Mouse (Mus musculus) ES-Bruce4 (cell line): ENCODE data around the gene Spout1. TPM values are rescaled to one million over a fixed set of nuclear protein-coding genes. Genes with fewer than 3 reads are reported as not detected.
"Not testable (repeated sequence)": the region's sequence is repeated elsewhere in the genome, so short reads cannot be mapped to it uniquely, and the experiment has no call there.

ENCODE experiments used
- H3K27ac ChIP-seq: 2 replicates; pipeline ENCODE4 v1.5.1; 2012; ENCODE audit warnings: low read length, inconsistent platforms; ENCODE audit not compliant: insufficient read depth
- H3K27me3 ChIP-seq: 2 replicates; pipeline ENCODE4 v1.6.1; 2012; ENCODE audit warnings: mild to moderate bottlenecking, low read length, inconsistent platforms; ENCODE audit not compliant: control insufficient read depth, poor library complexity, insufficient read depth, severe bottlenecking
- H3K36me3 ChIP-seq: 2 replicates; pipeline ENCODE4 v1.6.1; 2012; ENCODE audit warnings: inconsistent platforms, mild to moderate bottlenecking, low read length, moderate library complexity; ENCODE audit not compliant: control insufficient read depth, poor library complexity, insufficient read depth, severe bottlenecking
- H3K4me1 ChIP-seq: one replicate; pipeline ENCODE4 v1.8.1; 2011; ENCODE audit warnings: low read length; ENCODE audit not compliant: control insufficient read depth, insufficient read depth
- H3K4me3 ChIP-seq: 2 replicates; pipeline ENCODE4 v1.5.1; 2011; ENCODE audit warnings: low read depth, mild to moderate bottlenecking, low read length
- H3K9ac ChIP-seq: 2 replicates; pipeline ENCODE4 v1.6.1; 2012; ENCODE audit warnings: low read depth, mild to moderate bottlenecking, inconsistent platforms; ENCODE audit not compliant: poor library complexity, severe bottlenecking
- H3K9me3 ChIP-seq: replicated peaks from 2 replicates; pipeline ENCODE4 v1.6.1; 2012; ENCODE audit warnings: mild to moderate bottlenecking, low read length, inconsistent platforms; ENCODE audit not compliant: control insufficient read depth, poor library complexity, insufficient read depth, severe bottlenecking
- CTCF ChIP-seq: IDR thresholded peaks from one replicate; pipeline ENCODE4 v1.8.1; 2011; ENCODE audit warnings: low read depth, low read length
- EP300 ChIP-seq: IDR thresholded peaks from 2 replicates; pipeline ENCODE4 v1.6.1; 2011; ENCODE audit warnings: low read depth, low read length; ENCODE audit not compliant: insufficient read depth
- POLR2A ChIP-seq: IDR thresholded peaks from one replicate; pipeline ENCODE4 v1.8.1; 2011; ENCODE audit warnings: low read length; ENCODE audit not compliant: insufficient read depth
- polyA plus RNA-seq: library from polyadenylated mRNA; stranded (reverse); fragments of >200 nt; gene quantifications from 2 replicates; pipeline ENCODE4 v1.2.4, GENCODE M21; 2011; ENCODE audit warnings: low read depth; ENCODE audit not compliant: missing spikeins, insufficient read depth, insufficient read length

Gene Spout1
- polyA plus RNA-seq, 1 experiment = 45.9 TPM

- no peak overlapping the region for H3K27ac ChIP-seq
- no peak for TF ChIP-seq EP300
- TF ChIP-seq POLR2A = no peak
- no peak for TF ChIP-seq CTCF
- H3K9ac ChIP-seq = no peak overlapping the region
- H3K27me3 ChIP-seq = no peaks in the 10 kb centered on the region
- H3K9me3 ChIP-seq = no peaks in the 10 kb centered on the region
- H3K4me3 ChIP-seq = no peak overlapping the region
- H3K36me3 ChIP-seq = peaks cover 29% of the 10 kb centered on the region
- H3K4me1 ChIP-seq = peaks cover 5% of the 10 kb centered on the region
Observed at GRCm38 (mm10) chr2:30173541-30174240, 4.6 kb downstream of the Spout1 start.

- H3K27me3 ChIP-seq = no peaks in the 10 kb centered on the region
- H3K4me1 ChIP-seq = peaks cover under 1% of the 10 kb centered on the region
- no peak for TF ChIP-seq CTCF
- no peak for TF ChIP-seq POLR2A
- no peak for TF ChIP-seq EP300
- peaks cover 2% of the 10 kb centered on the region; the same call in 1 of the 2 replicates for H3K9me3 ChIP-seq
- no peak overlapping the region for H3K27ac ChIP-seq
- H3K4me3 ChIP-seq = peak overlapping the region; percentile 75
- H3K36me3 ChIP-seq = peaks cover 29% of the 10 kb centered on the region
- peak overlapping the region; percentile 69 for H3K9ac ChIP-seq
Observed at GRCm38 (mm10) chr2:30171997-30172382, 6.3 kb downstream of the Spout1 start.

GRCm38 (mm10) chr2:30171371-30171996 lies 6.8 kb downstream of the Spout1 start, which contains the start of gene Endog:
Gene Endog, plus strand, starts transcription at chr2:30171493.
- Histone ChIP-seq H3K4me3 (peak within 1 kb of the TSS; percentile 75), H3K27ac (no peak within 1 kb of the TSS), H3K27me3 (no peaks in the 10 kb centered on the region), H3K9ac (peak within 1 kb of the TSS; percentile 69), H3K36me3 (peaks cover 29% of the 10 kb centered on the region), H3K9me3 (peaks cover 7% of the 10 kb centered on the region), H3K4me1 (no peaks in the 10 kb centered on the region)
- TF ChIP-seq EP300 = no peak
- peak; percentile 94 for TF ChIP-seq POLR2A
- no peak for TF ChIP-seq CTCF

- TF ChIP-seq CTCF (peak; percentile 9), EP300 (no peak), POLR2A (no peak)
- no peak overlapping the region for H3K9ac ChIP-seq
- peaks cover 4% of the 10 kb centered on the region for H3K4me1 ChIP-seq
- peaks cover 13% of the 10 kb centered on the region for H3K9me3 ChIP-seq
- no peak overlapping the region for H3K4me3 ChIP-seq
- no peaks in the 10 kb centered on the region for H3K27me3 ChIP-seq
- no peak overlapping the region for H3K27ac ChIP-seq
- H3K36me3 ChIP-seq = no peaks in the 10 kb centered on the region
Observed at GRCm38 (mm10) chr2:30166677-30167076, 11.6 kb downstream of the Spout1 start.

- Histone ChIP-seq H3K27me3 (no peaks in the 10 kb centered on the region), H3K4me1 (peaks cover 4% of the 10 kb centered on the region), H3K9ac (no peak overlapping the region), H3K27ac (no peak overlapping the region), H3K36me3 (no peaks in the 10 kb centered on the region), H3K4me3 (no peak overlapping the region), H3K9me3 (peaks cover 13% of the 10 kb centered on the region)
- TF ChIP-seq POLR2A (no peak), CTCF (no peak), EP300 (no peak)
Observed at GRCm38 (mm10) chr2:30164340-30164932, 13.8 kb downstream of the Spout1 start.

GRCm38 (mm10) chr2:30161809-30162208 lies 16.4 kb downstream of the Spout1 start:
- H3K9me3 ChIP-seq = peaks cover 10% of the 10 kb centered on the region
- TF ChIP-seq EP300 = no peak
- no peak for TF ChIP-seq POLR2A
- no peak for TF ChIP-seq CTCF

GRCm38 (mm10) chr2:30159871-30160270 lies 18.4 kb downstream of the Spout1 start:
- not testable (repeated sequence) for H3K9ac ChIP-seq, H3K4me3 ChIP-seq, H3K4me1 ChIP-seq, H3K36me3 ChIP-seq, H3K27me3 ChIP-seq, H3K9me3 ChIP-seq, H3K27ac ChIP-seq

More at GRCm38 (mm10) chr2:30161809-30162208, 16.4 kb downstream of the Spout1 start:
- peaks cover 4% of the 10 kb centered on the region for H3K4me1 ChIP-seq
- no peak overlapping the region for H3K27ac ChIP-seq
- no peaks in the 10 kb centered on the region for H3K27me3 ChIP-seq
- H3K9ac ChIP-seq = no peak overlapping the region
- no peaks in the 10 kb centered on the region for H3K36me3 ChIP-seq
- no peak overlapping the region for H3K4me3 ChIP-seq
